Mouse (Mus musculus) monocyte, adult 59 days (primary cell): ENCODE data around the gene Mrps18a. TPM values are rescaled to one million over a fixed set of nuclear protein-coding genes. Genes with fewer than 3 reads are reported as not detected.

Source experiments
- total RNA-seq, 2 experiments: library from RNA; stranded (reverse); gene quantifications; one replicate each; pipeline ENCODE4 v1.2.4; 2023

The Mrps18a gene
- total RNA-seq: 10 to 100 TPM; 39.4 to 47.5 TPM

DNA sequence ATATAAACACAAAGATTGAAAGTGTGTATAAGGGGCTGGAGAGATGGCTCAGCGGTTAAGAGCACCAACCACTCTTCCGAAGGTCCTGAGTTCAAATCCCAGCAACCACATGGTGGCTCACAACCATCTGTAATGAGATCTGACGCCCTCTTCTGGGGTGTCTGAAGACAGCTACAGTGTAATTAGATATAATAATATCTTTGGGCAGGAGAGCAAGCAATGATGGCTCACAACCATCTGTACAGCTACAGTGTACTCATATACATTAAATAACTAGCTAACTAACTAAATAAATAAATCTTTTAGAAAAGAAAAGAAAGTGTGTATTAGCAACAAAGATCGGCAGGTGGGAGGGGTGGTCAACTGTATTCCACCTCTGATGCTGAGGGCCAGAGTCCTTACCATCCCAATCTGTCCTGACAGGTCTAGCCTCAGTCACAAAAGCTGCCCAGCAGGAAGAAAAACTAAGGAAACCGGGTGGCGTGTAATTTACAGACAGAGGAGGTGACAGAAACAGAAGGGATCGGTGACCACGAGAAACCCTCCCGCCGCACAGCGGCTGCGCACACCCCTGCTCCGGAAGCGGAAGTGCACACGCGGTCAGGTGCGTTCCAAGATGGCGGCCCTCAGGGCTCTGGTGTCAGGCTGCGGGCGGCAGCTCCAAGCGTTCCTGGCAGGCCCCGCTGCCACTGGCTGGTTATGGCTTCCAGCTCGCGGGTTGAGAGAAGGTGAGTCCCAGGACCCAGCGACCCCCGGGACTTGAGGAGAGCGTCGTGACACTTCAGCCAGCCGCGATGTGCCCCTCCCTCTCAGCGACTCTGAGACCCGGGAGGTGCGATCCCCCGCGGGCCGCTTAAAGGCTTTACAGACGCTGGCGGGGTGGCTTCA is at the start of gene Mrps18a:
Gene Mrps18a (plus strand): TSS at position 585 of the 888 bp plus-strand sequence.

DNA sequence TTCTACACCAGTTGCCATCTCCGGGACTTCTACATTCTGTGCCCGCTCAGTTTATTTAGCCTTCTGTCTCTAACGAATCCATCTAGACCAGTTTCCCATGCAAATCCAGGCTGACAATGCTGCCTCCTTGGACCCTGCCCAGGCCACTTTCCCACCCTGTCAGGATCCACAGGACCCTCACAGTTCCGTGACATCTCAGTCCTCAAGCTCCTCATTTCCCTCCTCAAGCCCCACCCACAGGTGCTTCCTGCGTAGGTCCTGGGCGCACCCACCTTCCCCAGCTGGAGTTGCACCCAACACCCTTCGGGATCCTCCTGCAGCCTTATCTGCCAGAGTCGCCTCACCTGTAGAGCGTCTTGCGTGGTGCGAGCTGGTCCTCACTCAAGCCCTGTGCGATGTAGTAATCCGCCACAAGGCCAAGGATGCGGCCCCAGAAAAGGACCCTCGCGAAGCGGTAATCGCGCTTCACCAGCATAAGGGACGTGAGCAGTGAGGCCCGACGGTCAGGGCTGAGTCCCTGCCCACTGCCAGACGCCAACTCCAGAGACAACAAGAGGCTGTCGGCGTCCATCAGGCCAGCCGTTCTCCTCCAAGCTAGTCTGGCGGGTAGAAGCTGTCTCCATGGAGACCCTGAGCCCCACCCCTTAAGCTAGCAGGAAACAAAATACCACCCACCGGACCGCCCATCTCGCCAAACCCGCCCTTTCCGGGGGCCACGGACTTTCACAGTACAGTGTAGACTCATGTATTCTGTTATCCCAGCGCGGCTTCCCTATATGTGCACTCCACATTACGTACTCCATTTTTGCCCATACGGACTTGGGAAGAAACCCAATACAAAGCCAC is 33.0 kb downstream of the Mrps18a start, which contains the start of gene Rsph9:
Gene Rsph9 (minus strand): TSS at position 639 of the 846 bp plus-strand sequence.

DNA sequence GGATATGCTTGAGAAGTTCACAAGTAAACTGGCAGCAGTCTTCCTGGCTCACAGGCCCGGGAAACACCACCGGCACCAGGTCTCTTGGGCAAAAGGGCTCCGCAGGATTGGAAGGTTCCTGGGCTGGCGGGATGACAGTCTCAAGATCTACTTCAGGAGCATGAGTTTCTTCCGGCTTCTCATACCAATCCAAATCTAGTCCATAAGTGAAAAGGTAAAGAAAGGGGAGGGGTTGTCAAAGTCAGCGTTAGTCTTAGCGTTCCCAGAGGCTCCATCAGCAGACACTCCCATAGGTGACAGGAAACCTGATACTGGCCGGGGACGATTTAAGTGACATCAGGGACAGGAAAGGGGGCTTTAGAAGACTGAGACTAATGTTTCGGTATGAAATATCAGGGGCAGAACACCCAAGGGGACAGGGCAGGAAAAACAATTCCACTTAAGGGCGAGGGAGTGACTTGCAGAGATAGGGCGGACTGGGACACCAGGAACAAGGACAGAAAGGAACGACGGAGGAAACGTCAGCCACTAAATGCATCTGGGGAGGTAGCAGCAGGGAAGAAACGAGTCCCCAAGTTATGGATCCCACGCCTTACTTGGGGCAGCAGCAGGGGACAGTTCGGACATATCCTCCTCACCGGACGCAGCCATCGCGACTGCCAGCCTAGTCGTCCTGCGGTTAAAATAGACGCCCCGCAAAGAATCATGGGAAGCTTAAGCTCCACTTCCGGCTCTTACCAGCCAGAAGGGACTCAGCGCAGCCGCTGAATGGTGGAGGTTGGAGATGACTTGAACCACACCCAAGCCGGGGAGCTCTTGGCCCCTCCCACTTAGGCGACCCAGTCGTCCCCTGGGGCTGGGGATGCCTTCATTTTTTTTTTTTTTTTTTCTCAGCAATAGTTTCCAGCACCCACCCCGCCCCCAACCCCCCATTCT is 42.3 kb downstream of the Mrps18a start, which contains the start of gene Mad2l1bp:
Gene Mad2l1bp (minus strand): TSS at position 707 of the 936 bp plus-strand sequence.

DNA sequence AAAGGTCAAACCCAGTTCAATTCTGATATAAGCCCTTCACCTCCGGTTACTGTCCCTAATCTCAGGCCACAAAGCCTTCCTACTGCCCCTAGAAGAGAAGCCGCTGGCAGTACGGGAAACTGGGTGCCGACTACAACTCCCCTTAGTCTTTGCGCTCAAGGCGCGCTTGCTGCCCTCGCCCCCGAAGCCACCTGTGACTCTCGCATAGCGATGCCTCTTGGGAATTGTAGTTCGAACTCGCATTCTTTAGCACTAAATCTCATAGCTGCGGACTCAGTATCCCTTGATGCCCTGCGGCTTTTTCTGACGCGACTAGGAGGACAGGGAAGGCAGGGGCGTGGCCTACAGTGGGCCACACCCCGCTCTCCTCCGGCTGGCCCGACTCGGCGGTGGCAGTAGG is 49.9 kb downstream of the Mrps18a start, which contains the start of gene Gtpbp2:
Gene Gtpbp2 (plus strand): TSS at position 347 of the 400 bp plus-strand sequence.

Other genes with a start within 250 kb of the Mrps18a start
- 10 to 100 TPM; 25.4 to 41.1 TPM for gene Vegfa, start 78.6 kb upstream of the Mrps18a start, total RNA-seq
- gene Rsph9, start 33.2 kb downstream of the Mrps18a start, total RNA-seq: under 1 TPM in 1 of 2 experiments, not detected in 1; 0.86 TPM
- gene Mad2l1bp, start 42.6 kb downstream of the Mrps18a start, total RNA-seq: 10 to 100 TPM; 19.5 to 20.0 TPM
- gene Gtpbp2, start 50.0 kb downstream of the Mrps18a start, total RNA-seq: 100 to 1,000 TPM; 116 to 122 TPM
- 1 to 10 TPM; 5.6 to 6.1 TPM for gene Polh, start 91.7 kb downstream of the Mrps18a start, total RNA-seq
- gene Xpo5, start 91.8 kb downstream of the Mrps18a start, total RNA-seq: 10 to 100 TPM; 20.7 to 21.4 TPM
- 10 to 100 TPM; 28.4 to 32.7 TPM for gene Polr1c, start 137.1 kb downstream of the Mrps18a start, total RNA-seq
- 100 to 1,000 TPM in 1 of 2 experiments, 10 to 100 TPM in 1; 95.4 to 118 TPM for gene Yipf3, start 137.1 kb downstream of the Mrps18a start, total RNA-seq
- gene Lrrc73, start 142.5 kb downstream of the Mrps18a start, total RNA-seq: 1 to 10 TPM; 2.0 to 3.0 TPM
- 10 to 100 TPM; 44.5 to 50.8 TPM for gene Tjap1, start 172.0 kb downstream of the Mrps18a start, total RNA-seq
- gene Dlk2, start 186.4 kb downstream of the Mrps18a start, total RNA-seq: not detected
- 10 to 100 TPM in 1 of 2 experiments, 1 to 10 TPM in 1; 9.6 to 10.1 TPM for gene Abcc10, start 217.4 kb downstream of the Mrps18a start, total RNA-seq